Mouse (Mus musculus) embryonic fibroblast, embryonic 13.5 days (primary cell): Measurements from ENCODE around the gene Cd7. TPM values are rescaled to one million over a fixed set of nuclear protein-coding genes. Genes with fewer than 3 reads are reported as not detected.
"Not testable (repeated sequence)": the region's sequence is repeated elsewhere in the genome, so short reads cannot be mapped to it uniquely, and the experiment has no call there.

Experiments
- H3K27ac ChIP-seq: 2 replicates; pipeline ENCODE4 v1.5.1; 2012; ENCODE audit warnings: low read length, control low read depth, inconsistent platforms; ENCODE audit not compliant: insufficient read depth
- H3K4me1 ChIP-seq: 2 replicates; pipeline ENCODE4 v1.6.1; 2011; ENCODE audit warnings: low read length; ENCODE audit not compliant: control insufficient read depth, insufficient read depth
- H3K4me3 ChIP-seq: 2 replicates; pipeline ENCODE4 v1.5.1; 2011; ENCODE audit warnings: mild to moderate bottlenecking, control low read depth, low read length; ENCODE audit not compliant: insufficient read depth
- CTCF ChIP-seq: IDR thresholded peaks from 2 replicates; pipeline ENCODE4 v1.5.1; 2011; ENCODE audit warnings: mild to moderate bottlenecking, control low read depth, low read length, moderate library complexity, borderline replicate concordance; ENCODE audit not compliant: insufficient read depth
- POLR2A ChIP-seq: IDR thresholded peaks from 2 replicates; pipeline ENCODE4 v1.6.1; 2011; ENCODE audit warnings: low read depth, mild to moderate bottlenecking, control low read depth, low read length, moderate library complexity
- polyA plus RNA-seq: library from polyadenylated mRNA; stranded (reverse); fragments of >200 nt; gene quantifications from 2 replicates; pipeline ENCODE4 v1.2.4, GENCODE M21; 2011; ENCODE audit warnings: low read depth; ENCODE audit not compliant: missing spikeins, insufficient read length

The Cd7 gene
- polyA plus RNA-seq, 1 experiment = not detected

DNA sequence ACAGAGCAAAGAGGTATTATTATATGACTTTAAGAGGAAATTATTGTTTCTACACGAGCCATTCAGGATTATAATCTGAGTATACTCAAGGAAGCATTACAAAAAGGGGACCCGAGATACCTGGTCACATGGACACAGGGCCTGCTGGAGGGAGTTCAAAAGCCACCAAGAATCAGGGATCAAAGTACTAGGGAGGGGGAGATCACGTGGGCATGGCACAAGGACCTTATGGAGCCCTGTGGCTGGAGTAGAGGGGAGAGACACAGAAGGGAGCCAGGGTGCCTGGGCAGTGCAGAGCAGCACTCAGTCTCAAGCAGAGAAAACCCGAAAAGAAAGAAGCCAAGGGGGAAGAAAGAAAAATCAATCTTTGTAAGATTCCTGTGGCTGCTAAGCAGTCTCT is 13.2 kb upstream of the Cd7 start:
- H3K27ac ChIP-seq = no peak overlapping the region
- no peak overlapping the region for H3K4me3 ChIP-seq
- TF ChIP-seq POLR2A (no peak), CTCF (no peak)
- no peaks in the 10 kb centered on the region for H3K4me1 ChIP-seq

DNA sequence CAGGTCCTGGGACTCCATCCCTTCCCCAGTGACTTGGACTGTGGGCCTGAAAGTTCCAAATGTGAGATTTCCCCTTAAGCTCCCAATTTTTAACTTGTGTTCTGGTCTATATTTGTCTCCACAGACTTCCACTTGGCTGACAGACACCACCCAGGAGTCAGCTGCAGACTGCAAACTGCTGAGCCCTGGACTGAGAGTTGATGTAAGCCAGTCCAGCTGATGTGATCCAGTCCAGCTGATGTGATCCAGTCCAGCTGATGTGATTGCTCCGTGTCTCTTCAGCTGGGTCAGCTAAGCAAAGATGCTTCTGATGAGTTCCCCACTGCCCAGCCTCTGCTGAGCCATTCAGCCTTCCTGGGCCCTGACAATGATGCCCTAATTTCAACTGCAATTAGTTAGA is 12.6 kb upstream of the Cd7 start:
- Histone ChIP-seq H3K27ac (no peak overlapping the region), H3K4me1 (no peaks in the 10 kb centered on the region), H3K4me3 (no peak overlapping the region)
- no peak for TF ChIP-seq POLR2A
- TF ChIP-seq CTCF = no peak

DNA sequence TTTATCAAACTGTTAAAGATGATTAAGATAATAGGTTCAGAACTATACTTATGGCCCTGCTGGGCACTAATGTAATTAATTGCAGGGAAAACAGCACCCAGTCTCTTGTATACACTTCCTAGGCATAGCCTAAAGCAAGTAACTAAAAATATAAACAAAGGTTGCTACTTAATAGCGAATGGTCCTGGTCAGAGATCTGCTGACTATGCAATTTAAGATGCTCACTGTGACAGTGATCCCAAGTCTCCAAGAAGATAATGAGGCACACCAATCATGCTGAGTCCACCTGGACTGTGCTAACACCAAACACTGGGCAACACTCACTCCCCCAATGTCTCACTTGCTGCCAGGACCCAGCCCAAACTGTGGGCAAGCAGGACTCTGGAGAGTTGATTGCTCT is 10.6 kb upstream of the Cd7 start:
- TF ChIP-seq CTCF = no peak
- no peak for TF ChIP-seq POLR2A
- Histone ChIP-seq H3K4me3 (no peak overlapping the region), H3K4me1 (no peaks in the 10 kb centered on the region), H3K27ac (no peak overlapping the region)

DNA sequence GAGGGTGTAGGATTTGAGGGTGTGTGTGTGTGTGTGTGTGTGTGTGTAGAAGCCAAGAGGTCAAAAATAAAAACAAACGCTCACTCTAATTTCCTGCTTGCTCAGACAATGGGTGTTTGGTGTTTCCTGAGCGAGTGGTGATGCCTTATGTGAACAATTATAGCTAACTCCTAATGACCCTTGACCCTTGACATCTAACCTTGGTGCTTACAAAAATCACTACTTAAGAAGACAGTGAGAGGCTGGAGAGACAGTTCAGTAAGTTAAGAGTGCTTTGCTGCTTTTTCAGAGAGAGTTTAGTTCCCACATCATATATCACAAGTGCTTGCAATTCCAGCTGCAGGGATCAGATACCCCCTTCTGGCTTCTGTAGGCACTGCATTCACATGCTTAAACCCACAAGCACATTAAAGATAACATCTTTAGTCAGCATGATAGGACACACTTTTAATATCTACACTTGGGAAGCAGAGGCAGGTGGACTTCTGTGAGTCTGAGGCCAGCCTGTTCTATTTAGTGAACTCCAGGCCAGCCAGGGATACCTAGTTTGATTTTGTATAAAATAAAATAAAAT is 8.7 kb upstream of the Cd7 start:
- Histone ChIP-seq H3K27ac (no peak overlapping the region), H3K4me1 (no peaks in the 10 kb centered on the region), H3K4me3 (no peak overlapping the region)
- TF ChIP-seq CTCF = no peak
- TF ChIP-seq POLR2A = no peak

DNA sequence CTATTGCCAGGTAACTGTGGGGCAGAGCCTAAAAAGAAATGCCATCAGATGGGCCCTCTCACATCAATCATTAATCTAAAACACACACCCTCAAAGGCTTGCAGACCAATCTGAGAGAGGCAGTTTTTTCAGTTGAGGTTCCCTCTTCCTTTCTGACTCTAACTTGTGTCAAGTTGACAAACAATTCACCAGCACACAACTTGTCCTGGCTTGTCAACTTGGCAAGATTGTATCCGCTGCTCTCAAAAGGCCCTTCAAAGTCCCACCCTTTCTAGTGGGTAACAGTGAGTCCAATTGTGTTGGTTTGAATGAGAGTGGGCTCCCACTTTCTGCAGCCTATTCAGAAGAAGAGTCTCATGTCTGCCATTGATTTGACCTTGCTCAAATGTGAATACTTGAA is 6.1 kb upstream of the Cd7 start:
- H3K4me1 ChIP-seq = no peaks in the 10 kb centered on the region

DNA sequence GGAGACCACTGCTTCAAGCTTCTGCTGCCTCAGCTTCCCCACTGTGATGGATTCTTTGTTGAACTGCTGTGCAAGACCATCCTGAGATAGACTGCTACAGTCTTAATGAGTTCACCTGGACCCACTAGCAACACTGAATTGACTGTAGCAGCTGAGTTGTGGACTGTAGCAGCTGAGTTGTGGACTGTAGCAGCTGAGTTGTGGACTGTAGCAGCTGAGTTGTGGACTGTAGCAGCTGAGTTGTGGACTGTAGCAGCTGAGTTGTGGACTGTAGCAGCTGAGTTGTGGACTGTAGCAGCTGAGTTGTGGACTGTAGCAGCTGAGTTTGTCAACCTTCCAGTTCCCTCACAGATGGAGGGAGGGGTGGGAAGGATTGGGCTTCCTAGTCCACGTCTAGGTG is 3.8 kb upstream of the Cd7 start:
- not testable (repeated sequence) for H3K4me1 ChIP-seq, H3K27ac ChIP-seq, H3K4me3 ChIP-seq

More for the DNA sequence above, 6.1 kb upstream of the Cd7 start:
- no peak for TF ChIP-seq CTCF
- TF ChIP-seq POLR2A = no peak
- H3K27ac ChIP-seq = no peak overlapping the region
- no peak overlapping the region for H3K4me3 ChIP-seq

DNA sequence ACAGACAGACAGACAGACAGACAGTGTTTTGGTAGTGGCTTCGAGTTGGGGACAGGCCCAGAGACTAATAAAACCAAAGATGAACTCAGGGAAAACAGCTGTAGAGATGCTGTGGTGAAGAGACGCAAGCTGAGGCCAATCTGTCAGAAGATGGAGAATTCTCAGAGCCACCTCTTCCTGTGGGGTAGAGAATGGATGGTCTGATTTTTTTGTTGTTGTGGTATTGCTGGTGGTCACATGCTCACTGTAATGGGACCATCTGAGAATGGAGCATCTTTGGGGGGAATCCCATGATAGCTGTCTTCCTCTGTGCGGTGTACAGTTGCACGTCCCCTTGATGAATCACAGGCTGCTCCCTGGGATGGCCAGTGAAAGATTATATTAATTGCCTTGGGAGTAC is 3.3 kb upstream of the Cd7 start:
- Histone ChIP-seq H3K27ac (no peak overlapping the region), H3K4me3 (no peak overlapping the region)
- TF ChIP-seq POLR2A (no peak), CTCF (no peak)

DNA sequence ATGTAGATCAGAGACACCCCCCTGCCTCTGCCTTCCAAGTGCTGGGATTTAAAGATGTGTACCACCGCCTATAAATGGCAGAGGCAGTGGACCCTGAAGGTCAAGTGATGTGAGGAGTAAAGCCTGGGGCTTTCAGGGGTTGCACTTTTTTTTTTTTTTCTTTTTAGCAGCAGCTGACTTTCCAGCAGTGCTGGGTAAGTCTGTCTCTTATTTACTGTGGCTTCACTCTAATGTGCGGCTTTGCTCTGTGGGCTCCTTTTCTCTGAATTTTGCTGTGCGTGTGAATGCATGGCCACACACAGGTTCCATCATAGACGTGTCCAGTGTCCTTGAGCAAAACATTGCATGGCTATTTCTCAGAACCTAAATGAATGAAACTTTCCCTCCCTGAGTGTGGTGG is 2.4 kb upstream of the Cd7 start:
- no peaks in the 10 kb centered on the region for H3K4me1 ChIP-seq
- TF ChIP-seq POLR2A (no peak), CTCF (no peak)
- no peak overlapping the region for H3K4me3 ChIP-seq
- H3K27ac ChIP-seq = no peak overlapping the region

More for the DNA sequence above, 3.3 kb upstream of the Cd7 start:
- H3K4me1 ChIP-seq = no peaks in the 10 kb centered on the region

DNA sequence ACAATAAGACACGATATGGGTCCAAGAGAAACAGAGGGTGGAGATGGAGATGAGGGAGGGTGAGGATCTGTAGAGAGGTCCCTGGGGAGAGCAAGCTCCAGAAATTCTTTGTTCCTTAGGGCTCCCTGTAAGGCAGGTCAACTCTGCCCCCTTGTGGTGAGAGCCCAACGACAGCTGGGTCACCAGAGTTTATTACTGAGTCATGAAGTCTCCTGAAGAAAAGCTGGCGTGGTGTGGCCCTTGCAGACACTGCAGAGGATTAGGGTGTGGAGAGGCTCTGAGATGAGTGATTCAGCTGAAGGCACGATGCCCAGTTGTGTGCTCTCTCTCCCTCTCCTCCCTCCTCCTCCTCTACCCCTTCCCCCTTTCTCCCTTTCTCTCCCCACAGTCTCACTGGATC is 2.0 kb upstream of the Cd7 start:
- no peak overlapping the region for H3K27ac ChIP-seq
- no peaks in the 10 kb centered on the region for H3K4me1 ChIP-seq
- no peak overlapping the region for H3K4me3 ChIP-seq
- peak; percentile 83 for TF ChIP-seq CTCF
- no peak for TF ChIP-seq POLR2A

DNA sequence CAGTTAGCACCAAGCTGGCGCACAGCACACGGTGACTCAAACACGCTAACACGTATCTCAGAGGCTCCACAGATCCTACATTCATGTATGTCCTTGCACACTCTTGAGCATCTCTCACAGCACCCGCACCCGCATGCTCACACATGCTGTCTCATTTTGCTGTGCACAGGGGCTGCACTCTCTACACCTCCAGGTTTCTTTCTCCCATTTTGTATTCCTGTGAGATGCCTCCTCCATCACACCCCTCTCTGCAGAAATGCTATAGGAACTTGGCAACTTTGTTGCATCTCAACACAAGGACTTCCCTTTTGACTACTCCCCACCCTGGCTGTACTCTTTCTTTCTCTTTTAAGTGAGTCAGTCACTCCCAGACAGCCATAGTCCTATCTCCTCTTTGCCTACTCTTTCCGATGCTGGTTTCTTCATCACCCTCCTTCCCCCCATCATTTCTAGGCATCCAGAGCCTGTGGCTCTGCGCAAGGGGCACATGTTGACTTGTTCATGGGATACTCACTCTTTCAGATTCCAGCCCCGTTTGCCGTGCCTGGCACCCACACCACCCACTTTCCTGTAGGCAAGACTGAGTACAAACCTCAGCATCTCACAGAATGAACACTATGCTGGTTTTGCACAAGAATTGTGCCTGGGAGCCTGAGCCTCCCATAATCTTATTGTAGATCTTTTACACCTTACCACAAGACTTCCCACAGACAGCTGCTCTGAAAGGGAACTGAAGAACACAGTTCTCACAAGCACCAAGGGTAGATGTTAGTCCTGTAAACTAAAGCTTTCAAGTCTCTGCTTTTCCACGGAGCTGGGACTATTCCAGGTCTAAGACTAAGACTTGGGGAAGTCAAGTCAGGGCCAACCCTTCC is 615 bp downstream of the Cd7 start:
- H3K27ac ChIP-seq = no peak overlapping the region
- no peaks in the 10 kb centered on the region for H3K4me1 ChIP-seq
- TF ChIP-seq POLR2A (no peak), CTCF (no peak)
- no peak overlapping the region for H3K4me3 ChIP-seq

DNA sequence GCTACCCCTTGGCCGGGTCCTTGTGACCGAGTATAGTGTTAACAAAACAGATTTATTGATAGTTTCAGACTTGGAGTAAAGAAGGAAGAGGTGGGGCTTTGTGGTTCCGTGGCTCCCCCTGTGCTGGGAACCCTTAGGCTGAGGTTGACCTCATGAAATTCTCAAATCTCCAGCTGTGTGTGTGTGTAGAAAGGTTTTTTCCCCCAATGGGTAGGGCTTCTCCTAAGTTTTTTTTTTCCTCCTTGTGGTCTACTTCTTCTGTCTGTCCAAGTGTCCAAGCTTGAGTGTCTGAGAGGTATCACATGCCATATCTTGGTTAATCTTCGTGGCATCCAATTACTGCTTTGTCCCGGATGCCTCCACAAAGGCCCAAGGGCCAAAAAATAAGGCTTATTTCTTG is 6.1 kb downstream of the Cd7 start:
- no peak for TF ChIP-seq CTCF
- no peak for TF ChIP-seq POLR2A
- H3K4me1 ChIP-seq = no peaks in the 10 kb centered on the region
- H3K4me3 ChIP-seq = no peak overlapping the region
- no peak overlapping the region for H3K27ac ChIP-seq

DNA sequence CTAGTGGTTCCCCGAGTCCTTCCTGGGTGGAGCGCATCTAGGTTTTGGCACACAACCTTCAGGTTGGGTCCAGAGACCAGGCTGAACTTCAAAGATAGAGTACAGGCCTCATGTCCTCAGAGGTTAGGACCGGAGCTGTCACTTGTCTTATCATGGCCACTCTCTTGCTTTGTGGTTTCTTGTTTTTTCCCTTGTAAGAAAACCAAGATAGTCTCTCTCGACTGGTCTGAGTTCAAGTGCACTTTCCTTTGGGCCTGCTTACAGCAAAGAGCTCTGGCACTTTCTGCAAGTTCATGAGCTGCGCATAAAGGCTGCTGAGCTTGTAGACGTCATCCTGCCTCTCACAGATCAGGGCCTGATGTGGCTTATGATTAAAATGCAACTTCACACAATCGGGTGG is 12.0 kb downstream of the Cd7 start:
- H3K4me1 ChIP-seq = no peaks in the 10 kb centered on the region
- no peak overlapping the region for H3K4me3 ChIP-seq
- no peak overlapping the region for H3K27ac ChIP-seq
- TF ChIP-seq CTCF (no peak), POLR2A (no peak)
